Mouse (Mus musculus) CH12.LX (cell line): ENCODE measurements at regions not wholly inside any gene's neighbourhood (a gene's known extent, or its start where the extent isn't known, plus 50 kb on each side); places are given as distances from the start of the nearest gene placed in this dataset.
"Not testable (repeated sequence)": the region's sequence is repeated elsewhere in the genome, so short reads cannot be mapped to it uniquely, and the experiment has no call there.

Experiments used
- DNase-seq: peaks from one replicate; pipeline ENCODE4 v3.0.0-alpha.2; 2013; ENCODE audit errors: extremely low read depth
- H3K27ac ChIP-seq: 2 replicates; pipeline ENCODE4 v1.5.1; 2012; ENCODE audit warnings: low read depth, mild to moderate bottlenecking, control low read depth, moderate library complexity; ENCODE audit not compliant: insufficient read depth
- H3K27me3 ChIP-seq: replicated peaks from 2 replicates; pipeline ENCODE3; 2012; ENCODE audit warnings: inconsistent platforms
- H3K36me3 ChIP-seq, 2 experiments: replicated peaks in 1 of 2; 2 replicates each; pipeline versions ENCODE3 to v1.6.1; 2012; ENCODE audit warnings: inconsistent platforms in 1 of 2, low read length in 1 of 2, mild to moderate bottlenecking in 1 of 2, mixed read lengths in 1 of 2, moderate library complexity in 1 of 2; ENCODE audit not compliant: control insufficient read depth in 1 of 2, insufficient read depth in 1 of 2
- H3K4me1 ChIP-seq, 2 experiments: 2 replicates each; pipeline ENCODE4 v1.6.1; 2012; ENCODE audit warnings: inconsistent platforms in 1 of 2, moderate library complexity in 1 of 2; ENCODE audit not compliant: insufficient read depth in 2 of 2, control insufficient read depth in 1 of 2
- H3K4me2 ChIP-seq: 2 replicates; pipeline ENCODE4 v1.6.1; 2012; ENCODE audit warnings: low read depth, mild to moderate bottlenecking, control low read depth; ENCODE audit not compliant: poor library complexity, insufficient read depth, severe bottlenecking
- H3K4me3 ChIP-seq, 3 experiments: fragments of 150-350 bp in 1 of 3; sonication (generic) in 1 of 3; replicated peaks in 1 of 3; 2 replicates each; pipeline versions ENCODE3 to v1.5.1; 2011 to 2012; ENCODE audit warnings: low read depth in 2 of 3, low read length in 2 of 3, mild to moderate bottlenecking in 2 of 3, moderate library complexity in 2 of 3, control low read depth in 1 of 3, improper control_type of control experiment in 1 of 3, inconsistent platforms in 1 of 3, mixed read lengths in 1 of 3; ENCODE audit not compliant: poor library complexity in 1 of 3
- H3K79me2 ChIP-seq: replicated peaks from 2 replicates; pipeline ENCODE4 v1.6.1; 2012; ENCODE audit warnings: mild to moderate bottlenecking, moderate library complexity; ENCODE audit not compliant: control insufficient read depth, poor library complexity, insufficient read depth, severe bottlenecking; ENCODE audit errors: extremely low read depth
- H3K9ac ChIP-seq: 2 replicates; pipeline ENCODE4 v1.6.1; 2012; ENCODE audit warnings: low read depth, mild to moderate bottlenecking, control low read depth, moderate library complexity; ENCODE audit not compliant: insufficient read depth
- H3K9me3 ChIP-seq: replicated peaks from 2 replicates; pipeline ENCODE3; 2012; ENCODE audit warnings: low read length, inconsistent platforms, mixed read lengths
- E2F4 ChIP-seq: IDR thresholded peaks from 2 replicates; pipeline ENCODE4 v1.6.1; 2011; ENCODE audit warnings: low read depth, low read length, improper control_type of control experiment; ENCODE audit not compliant: insufficient replicate concordance
- ELF1 ChIP-seq: IDR thresholded peaks from 2 replicates; pipeline ENCODE4 v1.6.1; 2014; ENCODE audit warnings: low read depth, mild to moderate bottlenecking, inconsistent platforms, low read length, improper control_type of control experiment
- EP300 ChIP-seq: IDR thresholded peaks from 2 replicates; pipeline ENCODE4 v1.6.1; 2011; ENCODE audit warnings: low read length, improper control_type of control experiment
- ETS1 ChIP-seq: conservative IDR thresholded peaks from 2 replicates; pipeline ENCODE4 v1.6.1; 2012; ENCODE audit warnings: low read depth, mild to moderate bottlenecking, inconsistent platforms, low read length, improper control_type of control experiment, moderate library complexity
- GABPA ChIP-seq: IDR thresholded peaks from 2 replicates; pipeline ENCODE4 v1.6.1; 2012; ENCODE audit warnings: low read depth, low read length, improper control_type of control experiment, inconsistent platforms; ENCODE audit not compliant: insufficient replicate concordance
- IRF4 ChIP-seq: IDR thresholded peaks from 2 replicates; pipeline ENCODE4 v1.6.1; 2014; ENCODE audit warnings: low read depth, mild to moderate bottlenecking, inconsistent platforms, low read length, improper control_type of control experiment
- JUND ChIP-seq: conservative IDR thresholded peaks from 2 replicates; pipeline ENCODE4 v1.6.1; 2011; ENCODE audit warnings: low read depth, low read length, improper control_type of control experiment
- MAFK ChIP-seq: IDR thresholded peaks from 2 replicates; pipeline ENCODE4 v1.6.1; 2011; ENCODE audit warnings: low read length, improper control_type of control experiment; ENCODE audit not compliant: insufficient replicate concordance
- MEF2A ChIP-seq: IDR thresholded peaks from 2 replicates; pipeline ENCODE4 v1.6.1; 2014; ENCODE audit warnings: low read depth, mild to moderate bottlenecking, inconsistent platforms, low read length, improper control_type of control experiment, borderline replicate concordance
- MXI1 ChIP-seq: IDR thresholded peaks from 2 replicates; pipeline ENCODE4 v1.6.1; 2011; ENCODE audit warnings: mild to moderate bottlenecking, low read depth, low read length, improper control_type of control experiment
- NELFE ChIP-seq: IDR thresholded peaks from 2 replicates; pipeline ENCODE4 v1.6.1; 2011; ENCODE audit warnings: low read depth, low read length, improper control_type of control experiment
- NRF1 ChIP-seq: IDR thresholded peaks from 2 replicates; pipeline ENCODE4 v1.6.1; 2014; ENCODE audit warnings: low read depth, mild to moderate bottlenecking, inconsistent platforms, low read length, improper control_type of control experiment, moderate library complexity
- PAX5 ChIP-seq: IDR thresholded peaks from 2 replicates; pipeline ENCODE4 v1.6.1; 2012; ENCODE audit warnings: low read length, inconsistent platforms, mixed read lengths
- RAD21 ChIP-seq: IDR thresholded peaks from 2 replicates; pipeline ENCODE4 v1.6.1; 2011; ENCODE audit warnings: low read depth, mild to moderate bottlenecking, low read length, improper control_type of control experiment, moderate library complexity
- SMC3 ChIP-seq: IDR thresholded peaks from 2 replicates; pipeline ENCODE4 v1.6.1; 2011; ENCODE audit warnings: low read depth, low read length, improper control_type of control experiment
- UBTF ChIP-seq: IDR thresholded peaks from 2 replicates; pipeline ENCODE4 v1.6.1; 2012; ENCODE audit warnings: low read depth, mild to moderate bottlenecking, inconsistent platforms, low read length, improper control_type of control experiment, moderate library complexity
- USF2 ChIP-seq: conservative IDR thresholded peaks from 2 replicates; pipeline ENCODE4 v1.6.1; 2011; ENCODE audit warnings: low read depth, low read length, improper control_type of control experiment
- ZC3H11A ChIP-seq: IDR thresholded peaks from 2 replicates; pipeline ENCODE4 v1.6.1; 2012; ENCODE audit warnings: low read depth, mild to moderate bottlenecking, inconsistent platforms, low read length, improper control_type of control experiment
- ZKSCAN1 ChIP-seq: IDR thresholded peaks from 2 replicates; pipeline ENCODE4 v1.6.1; 2012; ENCODE audit warnings: low read depth, inconsistent platforms, low read length, improper control_type of control experiment, borderline replicate concordance
- ZMIZ1 ChIP-seq: IDR thresholded peaks from 2 replicates; pipeline ENCODE4 v1.6.1; 2012; ENCODE audit warnings: low read depth, mild to moderate bottlenecking, inconsistent platforms, low read length, improper control_type of control experiment
- dilution Hi-C: fragments of 300-500 bp; cut with MboI; formaldehyde crosslinking; loops from 2 replicates; pipeline ENCODE4 v1.14.3; 2020; ENCODE audit warnings: low sequenced_read_pairs; ENCODE audit not compliant: extremely low pct_unique_long_range_greater_than_20kb, extremely low pct_ligation_motif_present
- in situ Hi-C: fragments of 300-500 bp; cut with MboI; formaldehyde crosslinking; loops from 3 replicates; pipeline ENCODE4 v1.14.3; 2019; ENCODE audit warnings: low sequenced_read_pairs, low pct_ligation_motif_present, low pct_unique_long_range_greater_than_20kb, mixed read lengths

DNA sequence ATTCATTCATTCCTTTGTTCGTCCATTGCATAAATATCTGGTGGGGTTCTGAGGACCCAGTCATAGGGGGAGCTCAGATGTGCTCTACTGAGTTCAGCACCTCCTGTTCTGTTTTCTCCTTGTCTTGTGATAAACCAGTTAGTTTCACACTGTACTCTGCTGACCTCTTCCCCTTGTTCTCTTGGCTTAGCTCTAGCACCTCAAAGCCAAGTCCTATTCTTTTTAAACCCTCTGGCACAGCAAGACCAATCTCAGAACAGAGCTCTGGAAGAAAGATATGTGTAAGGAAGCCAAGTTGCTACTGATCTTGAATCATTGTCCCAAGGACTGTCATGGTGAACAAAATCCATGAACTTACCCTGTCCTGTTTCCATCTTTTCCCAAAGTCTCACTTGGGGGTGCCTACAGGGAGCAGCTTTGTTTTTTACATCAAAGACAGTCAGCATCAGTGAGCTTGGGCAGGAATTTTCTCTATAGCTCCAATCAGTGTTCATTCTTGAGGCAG lies 402.4 kb upstream of the Cdh5 start:
- TF ChIP-seq E2F4 (no peak), SMC3 (no peak), PAX5 (no peak), ZMIZ1 (no peak), ZKSCAN1 (no peak), ETS1 (no peak), ZC3H11A (no peak), JUND (no peak), USF2 (no peak), MXI1 (no peak), GABPA (no peak), EP300 (no peak), ELF1 (no peak), NRF1 (no peak)
- TF ChIP-seq, all 38 proteins: peak for 0
- H3K79me2 ChIP-seq, result no peaks in the 10 kb centered on the region
- H3K27ac ChIP-seq, result no peak overlapping the region
- H3K27me3 ChIP-seq, result no peaks in the 10 kb centered on the region
- H3K4me2 ChIP-seq, result no peak overlapping the region
- no peaks in the 10 kb centered on the region for H3K9me3 ChIP-seq
- H3K9ac ChIP-seq, result no peak overlapping the region
- H3K4me1 ChIP-seq, result peaks cover 0 to 34% of the 10 kb centered on the region in 2 experiments; a peak in 2 of 4 replicates
- no peak for DNase-seq
- dilution Hi-C loops (no loop called here), in situ Hi-C loops (no loop called here)
- H3K36me3 ChIP-seq, result no peaks in the 10 kb centered on the region
- H3K4me3 ChIP-seq, result no peak overlapping the region

DNA sequence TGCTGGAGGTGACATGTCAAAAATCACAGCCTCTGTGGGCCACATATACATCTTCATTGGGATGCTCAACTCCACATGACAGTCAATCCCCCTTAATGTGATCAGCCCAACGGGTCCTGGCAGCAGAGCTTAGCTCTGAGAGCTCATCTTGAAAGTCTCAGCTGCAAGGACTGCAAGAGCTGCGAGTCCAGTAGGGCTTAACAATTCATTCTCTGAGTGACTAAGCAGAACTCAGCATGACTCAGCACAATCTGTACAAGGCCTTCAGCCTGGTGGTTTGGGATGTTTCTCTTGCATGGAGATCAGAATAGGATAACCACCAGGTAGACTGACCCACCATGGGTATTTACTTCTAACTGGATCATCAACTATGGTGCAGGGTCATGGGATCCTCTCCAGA lies 399.2 kb upstream of the Cdh5 start:
- in situ Hi-C loops (no loop called here), dilution Hi-C loops (no loop called here)
- Histone ChIP-seq H3K27ac (no peak overlapping the region), H3K27me3 (no peaks in the 10 kb centered on the region), H3K36me3 (no peaks in the 10 kb centered on the region), H3K79me2 (no peaks in the 10 kb centered on the region), H3K4me3 (no peak overlapping the region), H3K9me3 (peaks cover 3% of the 10 kb centered on the region), H3K4me2 (no peak overlapping the region), H3K4me1 (peaks cover 0 to 8% of the 10 kb centered on the region in 2 experiments; a peak in 2 of 4 replicates), H3K9ac (no peak overlapping the region)
- TF ChIP-seq MAFK, result 0 out of 2 replicates have a peak, but pooled peaks have one; percentile 36
- TF ChIP-seq MEF2A, result no peak
- DNase-seq, result peak; percentile 43

DNA sequence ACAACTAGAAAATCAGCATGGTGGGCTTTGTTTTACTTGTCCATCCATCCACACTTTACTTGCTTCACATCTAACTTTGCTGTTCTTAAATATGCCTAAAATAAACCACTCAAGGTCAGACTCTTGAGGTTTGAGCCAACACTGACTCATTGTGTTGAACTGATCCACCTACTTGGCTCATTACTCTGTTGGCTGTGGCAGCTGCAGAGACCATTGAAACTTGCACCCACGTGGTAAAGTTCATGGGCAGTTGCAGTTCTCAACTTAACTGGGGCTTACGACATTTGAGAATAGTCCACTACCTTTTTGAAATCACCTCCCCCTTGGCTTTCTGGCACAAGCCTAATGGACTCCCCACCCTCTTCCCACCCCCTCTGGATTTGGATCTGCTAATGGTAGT lies 395.3 kb upstream of the Cdh5 start:
- no peaks in the 10 kb centered on the region for H3K79me2 ChIP-seq
- no peak for TF ChIP-seq NELFE
- TF ChIP-seq RAD21, result no peak
- TF ChIP-seq EP300, result no peak
- TF ChIP-seq UBTF, result no peak
- no peak for TF ChIP-seq PAX5
- TF ChIP-seq IRF4, result no peak
- no peak for TF ChIP-seq MAFK
- no peak for DNase-seq
- H3K27me3 ChIP-seq, result no peaks in the 10 kb centered on the region
- no peak overlapping the region for H3K4me2 ChIP-seq
- no peak overlapping the region for H3K27ac ChIP-seq
- H3K4me3 ChIP-seq, result no peak overlapping the region
- no peak overlapping the region for H3K9ac ChIP-seq
- peaks cover 3% of the 10 kb centered on the region for H3K9me3 ChIP-seq
- peaks cover 0 to 8% of the 10 kb centered on the region in 2 experiments; a peak in 2 of 4 replicates for H3K4me1 ChIP-seq
- H3K36me3 ChIP-seq, result no peaks in the 10 kb centered on the region
- in situ Hi-C loops, result no loop called here
- dilution Hi-C loops, result no loop called here

DNA sequence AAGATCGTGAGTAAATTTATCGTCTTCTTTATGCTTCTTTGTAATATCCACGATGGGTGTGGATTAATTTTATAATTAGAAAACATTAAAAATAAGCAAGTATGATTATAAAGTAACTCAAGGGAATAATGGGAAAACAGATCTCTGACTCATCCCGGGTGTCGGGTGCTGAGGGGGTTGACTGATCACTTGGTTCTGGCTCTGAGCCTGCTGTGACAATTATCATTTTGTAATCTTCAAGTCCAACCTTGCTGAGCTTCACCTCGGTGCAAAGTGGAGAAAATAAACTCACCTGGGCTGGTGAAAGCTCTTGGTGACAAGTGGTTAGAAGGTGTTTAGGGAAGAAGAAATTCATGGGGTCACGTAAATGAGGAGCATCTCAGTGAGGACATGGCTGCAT lies 390.6 kb upstream of the Cdh5 start:
- H3K4me1 ChIP-seq, H3K36me3 ChIP-seq, DNase-seq, H3K9ac ChIP-seq, H3K4me3 ChIP-seq, H3K9me3 ChIP-seq, H3K27ac ChIP-seq, dilution Hi-C loops, H3K4me2 ChIP-seq, H3K27me3 ChIP-seq, H3K79me2 ChIP-seq, in situ Hi-C loops: not testable (repeated sequence)
